Mouse (Mus musculus): ENCODE measurements around the gene Gsdme.

DNA sequence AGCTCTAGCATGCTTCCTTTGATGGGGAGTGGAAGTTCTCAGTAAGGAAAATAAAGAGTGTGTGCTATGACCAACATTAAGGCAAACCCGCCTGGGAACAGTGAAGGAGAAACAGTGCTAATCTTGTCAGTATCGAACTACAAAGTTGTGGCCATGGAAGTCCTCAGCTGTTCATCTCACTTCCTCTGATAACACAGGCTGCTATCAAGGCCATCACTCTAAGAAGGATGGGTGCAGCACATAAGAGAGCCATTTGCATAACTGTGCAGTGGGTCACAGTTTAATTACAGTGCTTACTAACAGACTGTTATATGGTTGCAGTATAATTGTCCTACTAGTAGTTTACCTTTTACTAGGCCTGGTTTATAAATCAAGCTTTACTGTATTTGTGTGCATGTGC lies 23.8 kb downstream of the Gsdme start:
- no peak for TF ChIP-seq CTCF (IDR thresholded peaks at IDR 0.05; ENCODE audit: low read depth)
- no peak for TF ChIP-seq EP300 (IDR thresholded peaks at IDR 0.05; ENCODE audit: low read depth)

Measured in liver, embryonic 14.5 days (tissue).